Mouse (Mus musculus) olfactory bulb, adult 2 months (tissue): ENCODE data around the gene Cd300lb. TPM values are rescaled to one million over a fixed set of nuclear protein-coding genes. Genes with fewer than 3 reads are reported as not detected.
A peak's percentile ranks its signal among the peaks of the same experiment; 100 is the strongest.
"Not testable (repeated sequence)": the region's sequence is repeated elsewhere in the genome, so short reads cannot be mapped to it uniquely, and the experiment has no call there.

Experiments
- H3K27ac ChIP-seq: fragments of 200-500 bp; 2 replicates; pipeline ENCODE4 v1.5.1; 2012; ENCODE audit warnings: low read depth, low read length; ENCODE audit not compliant: insufficient read depth
- H3K4me1 ChIP-seq: fragments of 200-500 bp; 2 replicates; pipeline ENCODE4 v1.6.1; 2012; ENCODE audit warnings: low read length; ENCODE audit not compliant: control insufficient read depth, insufficient read depth
- H3K4me3 ChIP-seq: fragments of 200-500 bp; 2 replicates; pipeline ENCODE4 v1.5.1; 2012; ENCODE audit warnings: mild to moderate bottlenecking, low read depth, low read length, moderate library complexity; ENCODE audit not compliant: insufficient read depth
- CTCF ChIP-seq: fragments of 200-500 bp; IDR thresholded peaks from 2 replicates; pipeline ENCODE4 v1.5.1; 2012; ENCODE audit warnings: low read depth, mild to moderate bottlenecking, low read length, moderate library complexity; ENCODE audit not compliant: insufficient read depth
- POLR2A ChIP-seq: fragments of 200-500 bp; IDR thresholded peaks from 2 replicates; pipeline ENCODE4 v1.6.1; 2012; ENCODE audit warnings: mild to moderate bottlenecking, low read depth, low read length, moderate library complexity; ENCODE audit not compliant: insufficient read depth
- WGBS: fragments of 180-500 bp; shearing (Covaris S2); methylation state at CpG from one replicate; pipeline ENCODE4 v1.1.7; 2018; 5-methylcytosine and 5-hydroxymethylcytosine counted together
- polyA plus RNA-seq: library from polyadenylated mRNA; stranded (reverse); fragments of >200 nt; gene quantifications from 2 replicates; pipeline ENCODE4 v1.2.4, GENCODE M21; 2012; ENCODE audit warnings: low replicate concordance; ENCODE audit not compliant: missing spikeins, insufficient read depth, insufficient read length

The Cd300lb gene
- polyA plus RNA-seq, 1 experiment: not detected

- WGBS: 73% methylated on average over 4 of the region's 4 CpGs
- Histone ChIP-seq H3K4me3 (no peak overlapping the region), H3K27ac (no peak overlapping the region), H3K4me1 (no peaks in the 10 kb centered on the region)
- TF ChIP-seq POLR2A: no peak
- no peak for TF ChIP-seq CTCF
Measured at GRCm38 (mm10) chr11:114922439-114922838, 11.7 kb downstream of the Cd300lb start.

DNA sequence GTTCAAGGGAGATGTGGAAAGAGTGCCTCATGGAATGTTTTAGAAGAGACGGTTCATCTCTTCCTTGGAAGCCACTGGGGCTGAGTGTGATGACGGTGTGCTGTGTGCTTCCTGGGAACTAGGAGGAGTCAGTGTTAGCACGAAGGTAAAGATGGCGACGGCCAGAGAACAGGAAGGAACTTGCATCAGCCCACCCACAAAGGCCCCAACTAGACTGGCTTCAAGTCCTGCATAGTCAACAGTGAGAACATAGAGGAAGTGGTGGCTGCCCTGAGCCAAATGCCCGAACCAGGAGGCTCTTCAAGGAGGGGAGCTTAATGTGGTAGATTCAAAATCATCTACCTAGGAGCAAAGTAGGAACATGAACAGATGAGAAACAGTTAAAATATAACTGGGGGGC is 17.1 kb downstream of the Cd300lb start:
- no peak overlapping the region for H3K4me3 ChIP-seq
- TF ChIP-seq CTCF (no peak), POLR2A (no peak)
- no peak overlapping the region for H3K27ac ChIP-seq
- WGBS: 85% methylated on average over 6 of the region's 6 CpGs
- 0 out of 2 replicates have a peak, but pooled peaks cover 3% of the 10 kb centered on the region for H3K4me1 ChIP-seq

- Histone ChIP-seq H3K27ac (no peak overlapping the region), H3K4me1 (0 out of 2 replicates have a peak, but pooled peaks cover 3% of the 10 kb centered on the region), H3K4me3 (no peak overlapping the region)
- no peak for TF ChIP-seq CTCF
- no peak for TF ChIP-seq POLR2A
- 22% methylated on average over 7 of the region's 7 CpGs for WGBS
Measured at GRCm38 (mm10) chr11:114914978-114915377, 19.2 kb downstream of the Cd300lb start.

DNA sequence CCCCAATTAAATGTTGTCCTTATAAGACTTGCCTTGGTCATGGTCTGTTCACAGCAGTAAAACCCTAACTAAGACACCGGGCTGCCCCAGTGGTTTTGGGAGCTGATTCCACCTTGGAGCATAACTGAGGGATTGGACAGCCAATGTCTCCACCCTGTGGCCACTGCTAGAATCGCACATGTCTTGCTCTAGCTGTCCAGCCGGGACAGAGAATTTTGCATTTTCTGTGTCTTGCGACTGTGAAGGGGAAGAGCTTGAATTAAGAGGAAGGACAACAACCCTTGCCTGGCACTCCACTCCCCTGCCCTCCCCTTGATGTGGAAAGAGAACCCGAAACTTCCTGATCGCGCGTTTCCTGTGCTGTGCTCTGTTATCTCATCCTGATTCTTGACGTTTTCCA is 21.3 kb downstream of the Cd300lb start:
- Histone ChIP-seq H3K4me3 (no peak overlapping the region), H3K4me1 (0 out of 2 replicates have a peak, but pooled peaks cover 3% of the 10 kb centered on the region), H3K27ac (no peak overlapping the region)
- WGBS: 19% methylated on average over 9 of the region's 9 CpGs
- TF ChIP-seq CTCF (0 out of 2 replicates have a peak, but pooled peaks have one; percentile 38), POLR2A (no peak)

- H3K4me1 ChIP-seq, H3K4me3 ChIP-seq, H3K27ac ChIP-seq: not testable (repeated sequence)
- 49% methylated on average over 3 of the region's 3 CpGs for WGBS
Measured at GRCm38 (mm10) chr11:114909538-114909937, 24.6 kb downstream of the Cd300lb start.

DNA sequence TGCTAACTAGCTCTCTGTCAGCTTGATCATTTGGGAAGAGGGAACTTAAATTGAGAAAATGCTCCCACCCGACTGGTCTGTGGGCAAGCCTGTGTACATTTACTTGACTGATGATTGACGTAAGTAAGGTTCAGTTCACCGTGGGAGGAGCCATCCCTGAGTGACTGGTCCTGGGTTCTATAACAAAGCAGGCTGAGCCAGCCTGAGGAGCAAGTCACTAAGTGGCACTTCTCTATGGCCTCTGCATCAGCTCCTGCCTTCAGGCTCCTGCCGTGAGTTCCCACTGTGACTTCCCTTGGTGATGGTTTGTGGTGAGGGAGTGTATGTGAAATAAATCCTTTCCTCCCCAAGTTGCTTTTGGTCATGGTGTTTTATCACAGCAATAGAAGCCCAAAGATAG is 26.1 kb downstream of the Cd300lb start:
- 70% methylated on average over 4 of the region's 4 CpGs for WGBS

GRCm38 (mm10) chr11:114907567-114907966 is 26.6 kb downstream of the Cd300lb start:
- 91% methylated on average over 4 of the region's 4 CpGs for WGBS
- Histone ChIP-seq H3K27ac (no peak overlapping the region), H3K4me3 (no peak overlapping the region), H3K4me1 (no peaks in the 10 kb centered on the region)
- TF ChIP-seq CTCF: no peak
- no peak for TF ChIP-seq POLR2A

More for the DNA sequence above, 26.1 kb downstream of the Cd300lb start:
- H3K4me3 ChIP-seq: no peak overlapping the region
- no peak for TF ChIP-seq POLR2A
- TF ChIP-seq CTCF: no peak
- no peak overlapping the region for H3K27ac ChIP-seq
- H3K4me1 ChIP-seq: no peaks in the 10 kb centered on the region

- Histone ChIP-seq H3K4me3 (no peak overlapping the region), H3K4me1 (no peaks in the 10 kb centered on the region), H3K27ac (no peak overlapping the region)
- no peak for TF ChIP-seq CTCF
- no peak for TF ChIP-seq POLR2A
- 82% methylated on average over 4 of the region's 4 CpGs for WGBS
Measured at GRCm38 (mm10) chr11:114903224-114903623, 31.0 kb downstream of the Cd300lb start.

DNA sequence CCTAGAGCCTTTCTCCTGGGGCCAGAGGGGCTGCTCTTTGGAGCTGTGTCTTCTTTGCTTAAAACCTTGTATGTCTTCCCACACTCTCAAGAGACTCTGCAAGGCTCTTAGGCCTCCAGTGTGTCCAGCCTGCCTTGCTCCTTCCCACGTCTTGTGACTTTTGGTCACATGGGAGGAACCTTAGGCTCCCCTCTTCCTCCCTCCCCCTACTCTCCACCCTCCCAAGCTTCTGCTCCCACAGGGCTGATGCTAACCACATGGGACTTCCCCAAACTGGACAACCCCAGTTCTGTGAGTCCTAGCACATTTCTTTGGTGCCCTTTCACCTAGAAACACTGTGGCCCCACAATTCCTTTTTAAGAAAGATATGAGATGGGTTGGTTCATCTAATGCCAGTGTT is 36.2 kb downstream of the Cd300lb start:
- WGBS: 68% methylated on average over 1 of the region's 1 CpGs
- no peaks in the 10 kb centered on the region for H3K4me1 ChIP-seq
- H3K27ac ChIP-seq: no peak overlapping the region
- TF ChIP-seq POLR2A (no peak), CTCF (no peak)
- H3K4me3 ChIP-seq: no peak overlapping the region

DNA sequence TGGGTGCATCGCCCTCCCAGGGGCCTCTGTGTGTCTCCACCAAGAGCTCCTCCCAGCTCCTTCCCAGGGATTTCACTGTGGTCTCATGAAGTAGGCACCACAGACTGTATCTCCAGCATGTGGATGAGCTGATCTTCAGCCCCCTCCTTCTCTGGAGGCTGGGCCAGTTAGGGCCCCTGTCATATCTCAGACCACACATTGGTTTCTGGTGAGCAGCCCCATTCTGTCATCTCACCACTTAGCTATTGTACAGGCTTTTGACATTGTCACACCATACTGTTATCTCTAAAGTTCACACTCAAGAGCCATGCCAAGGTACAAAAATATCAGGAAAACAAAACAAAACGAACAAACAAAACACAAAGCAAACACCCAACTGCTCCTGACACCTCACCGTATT is 38.1 kb downstream of the Cd300lb start:
- H3K27ac ChIP-seq: no peak overlapping the region
- 89% methylated on average over 3 of the region's 3 CpGs for WGBS
- TF ChIP-seq CTCF (no peak), POLR2A (no peak)
- no peak overlapping the region for H3K4me3 ChIP-seq
- H3K4me1 ChIP-seq: no peaks in the 10 kb centered on the region
